Mouse (Mus musculus): ENCODE results near the gene Fam129a.

- TF ChIP-seq HCFC1 (IDR thresholded peaks at IDR 0.05; ENCODE audit: low read depth, low read length) (no peak), POLR2A (IDR thresholded peaks at IDR 0.05; ENCODE audit: low read depth, low read length) (no peak), USF1 (IDR thresholded peaks at IDR 0.05; ENCODE audit: low read depth, low read length) (no peak), CTCF (conservative IDR thresholded peaks at IDR 0.05 in 1 of 2, IDR thresholded peaks at IDR 0.05 in 1 of 2; ENCODE audit: low read depth in 2 of 2, low read length in 2 of 2) (no peak), MAX (IDR thresholded peaks at IDR 0.05; ENCODE audit: low read length) (no peak), MYC (IDR thresholded peaks at IDR 0.05; ENCODE audit: low read depth, low read length) (no peak)
Measured at GRCm38 (mm10) chr1:151543796-151544477, 27.0 kb upstream of the Fam129a start.

Measured in CH12.LX (cell line).